Mouse (Mus musculus): ENCODE data around the gene Fam163b. TPM values are rescaled to one million over a fixed set of nuclear protein-coding genes. Genes with fewer than 3 reads are reported as not detected.

Gene Fam163b
- total RNA-seq, 2 experiments from 2014 or later, result 119 to 162 TPM

Other genes with a start within 250 kb of the Fam163b start
- 10 to 100 TPM; 25.1 to 26.4 TPM for gene Surf6, start 239.6 kb downstream of the Fam163b start, total RNA-seq (2021)
- 10 to 100 TPM; 41.1 to 48.8 TPM for gene Med22, start 231.8 kb downstream of the Fam163b start, total RNA-seq (2021)
- 100 to 1,000 TPM; 260 to 281 TPM for gene Rpl7a, start 231.7 kb downstream of the Fam163b start, total RNA-seq (2021)
- gene Surf2, start 226.1 kb downstream of the Fam163b start, total RNA-seq (2021), result 10 to 100 TPM; 31.1 to 37.2 TPM
- gene Surf1, start 226.0 kb downstream of the Fam163b start, total RNA-seq (2021), result 10 to 100 TPM; 91.6 to 94.9 TPM
- gene Surf4, start 208.6 kb downstream of the Fam163b start, total RNA-seq (2021), result 10 to 100 TPM; 52.6 to 60.2 TPM
- gene Stkld1, start 208.4 kb downstream of the Fam163b start, total RNA-seq (2021), result under 1 TPM; 0.27 to 0.75 TPM
- 10 to 100 TPM; 58.4 to 60.4 TPM for gene Rexo4, start 178.1 kb downstream of the Fam163b start, total RNA-seq (2021)
- gene Adamts13, start 169.1 kb downstream of the Fam163b start, total RNA-seq (2021), result 1 to 10 TPM in 1 of 2 experiments, under 1 TPM in 1; 0.92 to 1.7 TPM
- gene Cacfd1, start 132.6 kb downstream of the Fam163b start, total RNA-seq (2021), result 10 to 100 TPM; 39.5 to 44.1 TPM
- 10 to 100 TPM; 40.1 to 40.4 TPM for gene Slc2a6, start 114.5 kb downstream of the Fam163b start, total RNA-seq (2021)
- under 1 TPM; 0.61 to 0.71 TPM for gene Mymk, start 70.3 kb downstream of the Fam163b start, total RNA-seq (2021)
- 10 to 100 TPM; 10.9 to 12.7 TPM for gene Adamtsl2, start 63.1 kb downstream of the Fam163b start, total RNA-seq (2021)
- gene Dbh, start 22.7 kb upstream of the Fam163b start, total RNA-seq (2021), result under 1 TPM; 0.54 TPM
- 10 to 100 TPM in 1 of 2 experiments, 1 to 10 TPM in 1; 9.8 to 11.0 TPM for gene Sardh, start 105.8 kb upstream of the Fam163b start, total RNA-seq (2021)